Mouse (Mus musculus) forebrain, postnatal 0 days (tissue): ENCODE measurements around the gene F830045P16Rik. TPM values are rescaled to one million over a fixed set of nuclear protein-coding genes. Genes with fewer than 3 reads are reported as not detected.
A peak's percentile ranks its signal among the peaks of the same experiment; 100 is the strongest.

Experiments used
- ATAC-seq: fragments of 200-750 bp; cut with Nextera tagmentation; 2 replicates; pipeline ENCODE4 v1.8.0; 2017; ENCODE audit warnings: mild to moderate bottlenecking, moderate library complexity
- DNase-seq: peaks from one replicate; pipeline ENCODE4 v3.0.0-alpha.2; 2015
- H3K27ac ChIP-seq: fragments of 300-500 bp; sonication (generic); 2 replicates; pipeline ENCODE4 v1.5.1; 2014; ENCODE audit warnings: low read depth, mild to moderate bottlenecking, antibody characterized with exemption, low read length, moderate library complexity, mixed read lengths
- H3K27me3 ChIP-seq: fragments of 300-500 bp; sonication (generic); 2 replicates; pipeline ENCODE4 v1.6.1; 2014; ENCODE audit warnings: mild to moderate bottlenecking, low read length, mixed read lengths; ENCODE audit not compliant: insufficient read depth
- H3K36me3 ChIP-seq: fragments of 300-500 bp; sonication (generic); 2 replicates; pipeline ENCODE4 v1.6.1; 2014; ENCODE audit warnings: mild to moderate bottlenecking, moderate library complexity; ENCODE audit not compliant: insufficient read depth
- H3K4me1 ChIP-seq: fragments of 300-500 bp; sonication (generic); 2 replicates; pipeline ENCODE4 v1.6.1; 2014; ENCODE audit warnings: antibody characterized with exemption; ENCODE audit not compliant: insufficient read depth
- H3K4me2 ChIP-seq: fragments of 300-500 bp; sonication (generic); 2 replicates; pipeline ENCODE4 v1.6.1; 2014; ENCODE audit warnings: low read depth, mild to moderate bottlenecking, moderate library complexity
- H3K4me3 ChIP-seq: fragments of 300-500 bp; sonication (generic); 2 replicates; pipeline ENCODE4 v1.5.1; 2014; ENCODE audit warnings: low read depth, low read length, mixed read lengths
- H3K9ac ChIP-seq: fragments of 300-500 bp; sonication (generic); 2 replicates; pipeline ENCODE4 v1.6.1; 2014; ENCODE audit warnings: mild to moderate bottlenecking
- H3K9me3 ChIP-seq: fragments of 300-500 bp; sonication (generic); 2 replicates; pipeline ENCODE4 v1.6.1; 2016; ENCODE audit warnings: low read length
- CTCF ChIP-seq: sonication (generic); IDR thresholded peaks from 2 replicates; pipeline ENCODE4 v1.5.1; 2016; ENCODE audit warnings: antibody characterized with exemption, control low read depth, low read depth
- WGBS: fragments of 180-500 bp; shearing (Covaris S2); extraction: QIAGEN DNeasy Blood & Tissue Kit; methylation state at CpG from one replicate; pipeline ENCODE4 v1.1.7; 2014; 5-methylcytosine and 5-hydroxymethylcytosine counted together
- polyA plus RNA-seq: library from polyadenylated mRNA; unstranded; fragments of >200 nt; fragmentation: Nextera tagmentation; extraction: Ambion mirVana; gene quantifications from 2 replicates; pipeline ENCODE4 v1.2.1, GENCODE M21; 2015
- total RNA-seq: library from RNA; depleted of rRNA; stranded (reverse); fragments of >200 nt; gene quantifications from 2 replicates; pipeline ENCODE4 v1.2.3, GENCODE M21; 2014; rRNA removed

F830045P16Rik gene
- total and polyA plus RNA-seq, 2 experiments from 2014 or later, result not detected

- no peaks in the 10 kb centered on the region for H3K36me3 ChIP-seq
- no peaks in the 10 kb centered on the region for H3K27me3 ChIP-seq
- WGBS, result 89% methylated on average over 10 of the region's 10 CpGs
- TF ChIP-seq CTCF, result no peak
- no peaks in the 10 kb centered on the region for H3K4me1 ChIP-seq
- no peak overlapping the region for H3K4me2 ChIP-seq
- no peak overlapping the region for H3K27ac ChIP-seq
- no peak for DNase-seq
- no peak overlapping the region for H3K9ac ChIP-seq
- ATAC-seq, result no peak
- no peak overlapping the region for H3K4me3 ChIP-seq
- H3K9me3 ChIP-seq, result no peaks in the 10 kb centered on the region
These were observed 115.4 kb downstream of the F830045P16Rik start for GRCm38 (mm10) chr2:129420897-129421561.

GRCm38 (mm10) chr2:129419361-129419880 is 117.0 kb downstream of the F830045P16Rik start:
- no peak for ATAC-seq
- Histone ChIP-seq H3K27ac (no peak overlapping the region), H3K36me3 (no peaks in the 10 kb centered on the region), H3K4me2 (no peak overlapping the region), H3K4me3 (no peak overlapping the region), H3K27me3 (no peaks in the 10 kb centered on the region), H3K9ac (no peak overlapping the region), H3K4me1 (peaks cover 3% of the 10 kb centered on the region; the same call in 1 of the 2 replicates), H3K9me3 (no peaks in the 10 kb centered on the region)
- TF ChIP-seq CTCF, result no peak
- DNase-seq, result no peak
- 91% methylated on average over 3 of the region's 3 CpGs for WGBS

GRCm38 (mm10) chr2:129414593-129414992 is 121.8 kb downstream of the F830045P16Rik start:
- no peaks in the 10 kb centered on the region for H3K9me3 ChIP-seq
- no peak for TF ChIP-seq CTCF
- ATAC-seq, result peak; percentile 91

GRCm38 (mm10) chr2:129413488-129413887 is 122.9 kb downstream of the F830045P16Rik start:
- no peak for TF ChIP-seq CTCF
- DNase-seq, result no peak
- Histone ChIP-seq H3K4me1 (peaks cover 3% of the 10 kb centered on the region; the same call in 1 of the 2 replicates), H3K9me3 (no peaks in the 10 kb centered on the region), H3K9ac (no peak overlapping the region), H3K4me2 (no peak overlapping the region), H3K27me3 (no peaks in the 10 kb centered on the region), H3K36me3 (no peaks in the 10 kb centered on the region), H3K27ac (no peak overlapping the region), H3K4me3 (no peak overlapping the region)
- ATAC-seq, result no peak
- WGBS, result 73% methylated on average over 6 of the region's 6 CpGs

More at GRCm38 (mm10) chr2:129414593-129414992, 121.8 kb downstream of the F830045P16Rik start:
- no peak overlapping the region for H3K9ac ChIP-seq
- no peaks in the 10 kb centered on the region for H3K27me3 ChIP-seq
- DNase-seq, result peak; percentile 61
- no peak overlapping the region for H3K4me3 ChIP-seq
- no peak overlapping the region for H3K4me2 ChIP-seq
- 67% methylated on average over 3 of the region's 3 CpGs for WGBS
- H3K27ac ChIP-seq, result 0 out of 2 replicates have a peak overlapping the region, but pooled peaks have one; percentile 50
- peaks cover 3% of the 10 kb centered on the region; the same call in 1 of the 2 replicates for H3K4me1 ChIP-seq
- H3K36me3 ChIP-seq, result no peaks in the 10 kb centered on the region

- Histone ChIP-seq H3K27me3 (no peaks in the 10 kb centered on the region), H3K9me3 (no peaks in the 10 kb centered on the region), H3K4me1 (peaks cover 3% of the 10 kb centered on the region; the same call in 1 of the 2 replicates), H3K27ac (no peak overlapping the region), H3K4me2 (no peak overlapping the region), H3K4me3 (no peak overlapping the region), H3K9ac (no peak overlapping the region), H3K36me3 (no peaks in the 10 kb centered on the region)
- TF ChIP-seq CTCF, result no peak
- ATAC-seq (no peak), DNase-seq (no peak)
- WGBS, result 74% methylated on average over 3 of the region's 3 CpGs
These were observed 124.8 kb downstream of the F830045P16Rik start for GRCm38 (mm10) chr2:129411651-129412050.

- H3K4me3 ChIP-seq, result no peak overlapping the region
- no peak for TF ChIP-seq CTCF
- no peaks in the 10 kb centered on the region for H3K36me3 ChIP-seq
- no peak overlapping the region for H3K27ac ChIP-seq
- no peak overlapping the region for H3K4me2 ChIP-seq
- no peak for DNase-seq
- H3K27me3 ChIP-seq, result no peaks in the 10 kb centered on the region
- no peak overlapping the region for H3K9ac ChIP-seq
- WGBS, result 88% methylated on average over 7 of the region's 7 CpGs
- ATAC-seq, result no peak
- H3K4me1 ChIP-seq, result peaks cover 3% of the 10 kb centered on the region; the same call in 1 of the 2 replicates
- H3K9me3 ChIP-seq, result no peaks in the 10 kb centered on the region
These were observed 126.1 kb downstream of the F830045P16Rik start for GRCm38 (mm10) chr2:129410344-129410743.

- H3K27me3 ChIP-seq, result no peaks in the 10 kb centered on the region
- peak; percentile 87 for TF ChIP-seq CTCF
- H3K36me3 ChIP-seq, result no peaks in the 10 kb centered on the region
- no peaks in the 10 kb centered on the region for H3K9me3 ChIP-seq
- DNase-seq, result peak; percentile 89
- 16% methylated on average over 18 of the region's 18 CpGs for WGBS
- no peak overlapping the region for H3K9ac ChIP-seq
- H3K27ac ChIP-seq, result no peak overlapping the region
- H3K4me2 ChIP-seq, result no peak overlapping the region
- peak; percentile 87 for ATAC-seq
- H3K4me3 ChIP-seq, result no peak overlapping the region
- H3K4me1 ChIP-seq, result no peaks in the 10 kb centered on the region
These were observed 127.9 kb downstream of the F830045P16Rik start for GRCm38 (mm10) chr2:129408476-129408875.

Other genes starting within 250 kb of the F830045P16Rik start
- gene Ckap2l, start 239.4 kb downstream of the F830045P16Rik start, total RNA-seq, result 5.3 and 9.1 TPM in 2 replicates
- gene Ckap2l, start 239.4 kb downstream of the F830045P16Rik start, polyA plus RNA-seq, result 8.9 and 9.8 TPM in 2 replicates
- 0.10 TPM in 1 of 2 replicates, not detected in the other for gene Il1a, start 226.6 kb downstream of the F830045P16Rik start, total RNA-seq
- 0.34 and 0.38 TPM in 2 replicates for gene Il1a, start 226.6 kb downstream of the F830045P16Rik start, polyA plus RNA-seq
- gene Il1b, start 165.5 kb downstream of the F830045P16Rik start, total RNA-seq, result 0.62 TPM in 1 of 2 replicates, not detected in the other
- 0.14 and 0.15 TPM in 2 replicates for gene Il1b, start 165.5 kb downstream of the F830045P16Rik start, polyA plus RNA-seq
- 94.1 and 118 TPM in 2 replicates for gene Sirpa, start 56.2 kb upstream of the F830045P16Rik start, total RNA-seq
- gene Sirpa, start 56.2 kb upstream of the F830045P16Rik start, polyA plus RNA-seq, result 41.4 and 61.8 TPM in 2 replicates
- 6.4 and 6.9 TPM in 2 replicates for gene Pdyn, start 163.2 kb upstream of the F830045P16Rik start, total RNA-seq
- gene Pdyn, start 163.2 kb upstream of the F830045P16Rik start, polyA plus RNA-seq, result 12.2 and 18.3 TPM in 2 replicates